Mouse (Mus musculus) intestine, embryonic 16.5 days (tissue): Measurements from ENCODE around the gene Tulp2. TPM values are rescaled to one million over a fixed set of nuclear protein-coding genes. Genes with fewer than 3 reads are reported as not detected.
"Not testable (repeated sequence)": the region's sequence is repeated elsewhere in the genome, so short reads cannot be mapped to it uniquely, and the experiment has no call there.

Experiments used
- ATAC-seq: fragments of 200-750 bp; cut with Nextera tagmentation; 2 replicates; pipeline ENCODE4 v1.8.0; 2017; ENCODE audit warnings: moderate TSS enrichment, moderate library complexity
- H3K27ac ChIP-seq: fragments of 300-500 bp; sonication (generic); 2 replicates; pipeline ENCODE4 v1.5.1; 2014; ENCODE audit warnings: mild to moderate bottlenecking, low read length
- H3K27me3 ChIP-seq: fragments of 300-500 bp; sonication (generic); replicated peaks from 2 replicates; pipeline ENCODE4 v1.6.1; 2014; ENCODE audit warnings: low read length, control low read depth, mixed read lengths; ENCODE audit not compliant: control insufficient read depth, insufficient read depth
- H3K36me3 ChIP-seq: fragments of 300-500 bp; sonication (generic); 2 replicates; pipeline ENCODE4 v1.6.1; 2014; ENCODE audit warnings: low read length, control low read depth; ENCODE audit not compliant: control insufficient read depth, insufficient read depth
- H3K4me1 ChIP-seq: fragments of 300-500 bp; sonication (generic); 2 replicates; pipeline ENCODE4 v1.6.1; 2014; ENCODE audit warnings: low read length, control low read depth, mixed read lengths; ENCODE audit not compliant: control insufficient read depth, insufficient read depth
- H3K4me2 ChIP-seq: fragments of 300-500 bp; sonication (generic); 2 replicates; pipeline ENCODE4 v1.6.1; 2014; ENCODE audit warnings: low read depth, low read length, control low read depth
- H3K4me3 ChIP-seq: fragments of 300-500 bp; sonication (generic); 2 replicates; pipeline ENCODE4 v1.5.1; 2014; ENCODE audit warnings: mild to moderate bottlenecking, low read length
- H3K9ac ChIP-seq: fragments of 300-500 bp; sonication (generic); 2 replicates; pipeline ENCODE4 v1.6.1; 2014; ENCODE audit warnings: low read depth, low read length
- H3K9me3 ChIP-seq: fragments of 300-500 bp; sonication (generic); 2 replicates; pipeline ENCODE4 v1.6.1; 2016; ENCODE audit warnings: low read length, control low read depth; ENCODE audit not compliant: control insufficient read depth
- WGBS: fragments of 180-500 bp; shearing (Covaris S2); extraction: QIAGEN DNeasy Blood & Tissue Kit; methylation state at CpG from one replicate; pipeline ENCODE4 v1.1.7; 2014; 5-methylcytosine and 5-hydroxymethylcytosine counted together
- polyA plus RNA-seq: library from polyadenylated mRNA; unstranded; fragments of >200 nt; fragmentation: Nextera tagmentation; extraction: Ambion mirVana; gene quantifications from 2 replicates; pipeline ENCODE4 v1.2.1, GENCODE M21; 2015

The Tulp2 gene
- polyA plus RNA-seq, 1 experiment from 2014 or later = 0.93 TPM

DNA sequence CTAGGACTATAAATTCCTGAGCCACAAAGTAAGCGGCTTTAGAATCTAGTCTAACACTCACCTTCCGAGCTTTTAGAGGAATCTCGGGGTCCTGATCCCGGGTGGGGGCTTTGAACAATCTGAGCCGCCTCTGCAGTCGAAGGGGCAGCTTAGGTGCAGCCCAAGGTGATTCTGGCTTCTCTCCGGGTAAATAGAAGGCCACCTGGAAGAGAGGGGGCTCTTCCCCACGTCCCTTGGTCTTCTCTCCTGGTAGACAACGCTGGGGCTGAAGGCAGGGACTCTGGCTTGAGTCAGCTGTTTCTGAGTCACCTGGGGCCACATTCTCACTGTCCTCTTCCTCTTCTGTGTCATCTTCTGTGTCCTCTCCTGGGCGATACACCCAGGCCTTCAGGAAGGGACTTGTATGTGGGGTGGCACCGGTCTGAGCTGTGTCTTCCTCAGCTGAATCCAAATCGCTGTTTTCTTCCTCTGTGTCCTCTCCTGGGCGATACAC lies 42.0 kb downstream of the Tulp2 start:
- no peak for ATAC-seq
- Histone ChIP-seq H3K9ac (peak overlapping the region; percentile 47; the same call in 1 of the 2 replicates), H3K27ac (no peak overlapping the region), H3K9me3 (no peaks in the 10 kb centered on the region), H3K27me3 (no peaks in the 10 kb centered on the region), H3K4me2 (no peak overlapping the region), H3K4me3 (peak overlapping the region; percentile 16), H3K4me1 (peaks cover 19% of the 10 kb centered on the region), H3K36me3 (no peaks in the 10 kb centered on the region)
- WGBS = 74% methylated on average over 12 of the region's 13 CpGs

DNA sequence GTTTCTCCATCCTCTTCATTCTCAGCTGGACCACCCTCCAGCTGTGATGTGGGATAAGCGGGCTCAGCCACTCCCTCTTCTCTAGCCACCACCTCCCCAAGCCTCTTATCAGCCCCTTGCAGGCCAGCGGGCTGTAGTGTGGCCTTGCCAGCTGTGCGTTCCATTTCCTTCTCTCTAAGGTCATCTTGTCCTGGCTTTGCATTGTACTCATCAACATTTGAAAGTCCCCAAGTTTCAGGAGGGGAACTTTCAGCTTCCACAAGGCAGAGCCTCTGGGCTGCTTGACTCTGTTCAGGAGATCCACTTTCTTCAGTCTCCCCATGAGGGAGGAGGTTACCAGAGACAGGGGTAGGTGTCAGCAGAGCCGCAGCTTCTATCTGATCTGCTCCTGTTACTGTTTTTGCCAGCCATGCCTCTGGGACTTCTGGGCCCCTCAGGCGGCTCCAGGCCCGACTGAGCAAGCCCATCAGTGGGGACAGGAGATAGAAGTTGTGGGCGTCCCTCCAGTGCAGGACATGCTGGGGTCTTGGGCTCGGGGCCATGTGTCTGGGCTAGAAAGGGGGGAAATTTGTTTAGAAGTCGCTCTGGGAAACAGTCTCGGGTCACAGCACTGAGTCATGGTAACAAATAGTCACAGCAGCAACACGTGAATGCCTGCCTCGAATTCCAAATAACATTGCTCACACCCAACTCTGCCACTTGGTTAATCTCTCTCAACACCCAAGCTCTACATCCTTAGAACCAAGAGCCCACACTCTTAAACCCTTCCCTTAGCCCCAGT lies 43.4 kb downstream of the Tulp2 start:
- no peaks in the 10 kb centered on the region for H3K36me3 ChIP-seq
- peak overlapping the region; percentile 97 for H3K9ac ChIP-seq
- H3K27me3 ChIP-seq = no peaks in the 10 kb centered on the region
- H3K4me3 ChIP-seq = peak overlapping the region; percentile 87
- WGBS = 25% methylated on average over 12 of the region's 12 CpGs
- no peak for ATAC-seq
- peak overlapping the region; percentile 93 for H3K4me2 ChIP-seq
- peak overlapping the region; percentile 95 for H3K27ac ChIP-seq
- H3K4me1 ChIP-seq = peaks cover 24% of the 10 kb centered on the region
- H3K9me3 ChIP-seq = no peaks in the 10 kb centered on the region

DNA sequence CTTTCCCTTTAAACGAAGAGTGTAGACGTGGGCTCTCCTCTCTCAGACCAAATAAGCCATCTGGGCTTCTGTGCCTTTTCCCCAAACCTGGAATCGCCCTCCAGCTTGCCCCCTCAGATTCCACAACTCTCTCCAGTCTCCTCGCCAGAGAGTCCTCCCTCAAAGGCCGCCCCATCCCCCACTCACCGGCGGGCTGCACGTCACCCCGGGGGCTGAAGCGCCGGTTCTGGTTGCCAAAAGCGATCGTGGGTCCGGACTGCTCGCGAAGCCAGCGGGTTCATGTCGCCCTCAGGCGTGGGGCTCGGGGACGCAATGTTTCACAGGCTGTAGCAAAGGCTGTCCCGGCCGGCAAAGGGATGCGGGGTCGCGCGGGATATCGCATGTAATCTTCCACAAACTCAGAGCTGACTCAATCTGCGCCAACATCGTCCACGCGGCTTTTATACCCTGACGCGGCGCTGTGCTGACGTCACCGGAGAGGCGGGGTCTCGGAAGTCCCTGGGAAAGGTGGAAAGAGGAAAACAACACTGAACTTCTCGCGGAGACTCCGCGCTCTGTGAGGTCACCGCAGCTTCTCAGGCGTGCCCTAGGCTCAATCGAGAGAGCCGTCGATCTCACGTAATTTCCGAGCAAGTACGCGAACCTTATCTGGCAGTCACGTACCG lies 44.3 kb downstream of the Tulp2 start, which contains the start of the genes Ppp1r15a and Plekha4:
TSS of gene Ppp1r15a (minus strand) at position 460 of the 665 bp plus-strand sequence.
TSS of gene Plekha4 (plus strand) at position 522 of the 665 bp plus-strand sequence.
- peak within 1 kb of the TSS; percentile 87 for H3K4me3 ChIP-seq
- H3K4me1 ChIP-seq = peaks cover 30% of the 10 kb centered on the region
- WGBS = under 1% methylated on average over 54 of the region's 54 CpGs
- H3K27me3 ChIP-seq = no peaks in the 10 kb centered on the region
- no peaks in the 10 kb centered on the region for H3K36me3 ChIP-seq
- H3K27ac ChIP-seq = peak within 1 kb of the TSS; percentile 95
- no peaks in the 10 kb centered on the region for H3K9me3 ChIP-seq
- ATAC-seq = peak; percentile 87
- H3K9ac ChIP-seq = peak within 1 kb of the TSS; percentile 97
- peak within 1 kb of the TSS; percentile 93 for H3K4me2 ChIP-seq

DNA sequence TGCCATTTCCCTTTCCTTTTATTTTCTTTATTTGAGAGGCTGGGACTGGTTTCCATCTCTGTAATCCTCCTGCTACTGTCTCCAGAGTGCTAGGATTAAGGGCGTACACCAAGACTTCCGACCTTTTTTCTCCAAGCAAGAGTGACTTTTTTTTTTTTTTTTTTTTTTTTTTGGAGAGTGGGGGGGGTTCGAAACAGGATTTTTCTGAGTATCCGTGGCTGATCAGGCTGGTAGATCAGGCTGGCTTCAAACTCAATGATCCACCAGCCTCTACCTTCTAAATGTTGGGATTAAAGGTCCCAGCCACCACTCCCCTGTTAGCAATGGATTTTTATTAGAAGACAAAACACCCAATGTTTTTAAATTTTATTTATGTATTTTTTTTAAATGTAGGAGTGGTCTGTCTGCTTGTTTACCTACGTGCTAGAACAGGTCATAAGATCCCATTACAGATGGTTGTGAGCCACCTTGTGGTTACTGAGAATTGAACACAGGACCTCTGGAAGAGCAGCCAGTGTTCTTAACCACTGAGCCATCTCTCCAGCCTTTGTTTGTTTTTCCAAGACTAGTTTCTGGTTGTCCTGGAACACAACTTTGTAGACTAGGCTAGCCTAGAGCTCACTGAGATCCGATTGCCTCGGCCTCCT lies 44.9 kb downstream of the Tulp2 start:
- Histone ChIP-seq H3K4me3 (peak overlapping the region; percentile 87), H3K4me1 (peaks cover 30% of the 10 kb centered on the region), H3K4me2 (peak overlapping the region; percentile 93), H3K9ac (peak overlapping the region; percentile 97), H3K9me3 (no peaks in the 10 kb centered on the region), H3K36me3 (no peaks in the 10 kb centered on the region), H3K27me3 (no peaks in the 10 kb centered on the region), H3K27ac (peak overlapping the region; percentile 95)
- WGBS = 22% methylated on average over 7 of the region's 7 CpGs
- peak; percentile 17; the same call in 1 of the 2 replicates for ATAC-seq

DNA sequence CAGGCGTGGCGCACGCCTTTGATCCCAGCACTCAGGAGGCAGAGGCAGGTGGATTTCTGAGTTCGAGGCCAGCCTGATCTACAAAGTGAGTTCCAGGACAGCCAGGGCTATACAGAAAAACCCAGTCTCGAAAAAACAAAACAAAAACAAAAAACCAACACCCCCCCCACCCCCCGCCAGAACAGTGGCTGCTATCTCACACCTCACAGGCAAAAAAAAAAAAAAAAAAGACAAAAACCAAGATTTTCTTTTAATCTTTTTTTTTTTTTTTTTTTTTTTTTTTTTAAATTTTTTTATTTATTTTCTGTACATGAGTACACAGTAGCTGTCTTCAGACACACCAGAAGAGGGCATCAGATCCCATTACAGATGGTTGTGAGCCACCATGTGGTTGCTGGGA lies 45.5 kb downstream of the Tulp2 start:
- H3K4me3 ChIP-seq, ATAC-seq, H3K9ac ChIP-seq, H3K27me3 ChIP-seq, H3K9me3 ChIP-seq, H3K36me3 ChIP-seq, H3K4me2 ChIP-seq: not testable (repeated sequence)
- 89% methylated on average over 6 of the region's 6 CpGs for WGBS
- Histone ChIP-seq H3K4me1 (peaks cover 30% of the 10 kb centered on the region), H3K27ac (0 out of 2 replicates have a peak overlapping the region, but pooled peaks have one; percentile 3)

DNA sequence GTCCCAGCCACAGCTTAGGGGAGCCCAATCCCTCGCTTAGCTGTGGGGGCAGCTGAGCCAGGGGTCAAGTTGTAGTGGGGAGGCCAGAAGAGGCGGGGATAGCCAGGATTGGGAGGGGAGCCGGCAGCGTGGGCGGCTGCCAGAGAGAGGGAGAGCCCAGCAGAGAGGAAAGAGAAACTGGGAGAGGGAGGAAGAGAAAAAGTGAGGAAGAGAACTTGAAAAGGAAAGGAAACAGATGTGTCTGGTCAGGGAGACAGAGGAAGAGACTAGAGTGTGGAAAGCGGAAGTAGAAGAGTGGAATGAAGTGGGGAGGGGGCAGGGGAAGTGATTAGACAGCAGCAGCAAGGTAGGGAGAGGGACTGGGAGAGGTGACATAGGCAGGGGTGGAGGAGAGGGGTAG lies 47.8 kb downstream of the Tulp2 start:
- 21% methylated on average over 6 of the region's 6 CpGs for WGBS
- no peak overlapping the region; the same call in 1 of the 2 replicates for H3K4me2 ChIP-seq
- H3K27me3 ChIP-seq = no peaks in the 10 kb centered on the region
- no peak overlapping the region for H3K4me3 ChIP-seq
- no peaks in the 10 kb centered on the region for H3K36me3 ChIP-seq
- no peak for ATAC-seq
- peak overlapping the region; percentile 55 for H3K9ac ChIP-seq
- no peak overlapping the region; the same call in 1 of the 2 replicates for H3K27ac ChIP-seq
- no peaks in the 10 kb centered on the region for H3K9me3 ChIP-seq
- H3K4me1 ChIP-seq = peaks cover 21% of the 10 kb centered on the region

DNA sequence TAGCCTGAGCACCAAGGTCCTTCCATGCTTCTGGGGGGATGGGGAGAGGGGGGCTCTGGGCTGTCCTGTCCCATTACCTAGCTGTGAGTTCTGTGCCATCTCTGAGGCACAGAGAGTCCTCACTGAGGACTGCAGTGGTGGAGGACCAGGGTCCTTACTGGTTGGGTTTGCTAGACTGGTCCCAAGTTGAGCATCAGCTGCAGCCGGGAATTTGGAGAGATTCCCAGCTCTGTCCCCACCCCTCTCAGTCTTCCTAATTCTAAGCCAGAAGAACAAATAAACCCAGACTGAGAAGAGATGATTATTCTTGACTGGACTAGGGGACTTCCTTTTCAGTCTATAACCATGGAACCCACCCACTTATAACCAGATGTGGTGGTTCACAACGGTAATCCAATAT lies 49.0 kb downstream of the Tulp2 start:
- H3K36me3 ChIP-seq = no peaks in the 10 kb centered on the region
- H3K4me3 ChIP-seq = no peak overlapping the region
- ATAC-seq = no peak
- peaks cover 11% of the 10 kb centered on the region; the same call in 1 of the 2 replicates for H3K4me1 ChIP-seq
- peak overlapping the region; percentile 29; the same call in 1 of the 2 replicates for H3K9ac ChIP-seq
- WGBS = 51% methylated on average over 2 of the region's 2 CpGs
- H3K27ac ChIP-seq = no peak overlapping the region; the same call in 1 of the 2 replicates
- H3K9me3 ChIP-seq = no peaks in the 10 kb centered on the region
- no peaks in the 10 kb centered on the region for H3K27me3 ChIP-seq
- H3K4me2 ChIP-seq = no peak overlapping the region

DNA sequence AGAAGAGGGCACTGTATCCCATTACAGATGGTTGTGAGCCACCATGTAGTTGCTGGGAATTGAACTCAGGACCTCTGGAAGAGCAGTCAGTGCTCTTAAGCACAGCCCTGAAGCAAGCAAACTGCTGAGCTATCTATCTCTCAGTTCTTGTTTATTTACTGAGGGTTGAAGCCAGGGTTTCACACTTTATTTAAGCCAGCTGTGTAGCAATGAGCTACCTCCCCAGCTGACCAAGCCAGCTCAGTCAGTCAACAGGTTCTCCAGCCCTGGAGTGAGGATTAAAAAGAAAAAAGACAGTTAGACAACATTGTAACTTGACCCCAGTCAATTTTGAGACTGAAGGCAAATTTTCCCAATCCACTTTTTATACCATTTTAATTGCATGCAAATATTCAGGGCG lies 54.0 kb downstream of the Tulp2 start:
- Histone ChIP-seq H3K36me3 (no peaks in the 10 kb centered on the region), H3K27ac (no peak overlapping the region), H3K9ac (no peak overlapping the region), H3K27me3 (no peaks in the 10 kb centered on the region), H3K4me2 (no peak overlapping the region), H3K9me3 (no peaks in the 10 kb centered on the region), H3K4me3 (no peak overlapping the region), H3K4me1 (peaks cover 6% of the 10 kb centered on the region)
- WGBS = 81% methylated on average over 1 of the region's 1 CpGs
- ATAC-seq = no peak

DNA sequence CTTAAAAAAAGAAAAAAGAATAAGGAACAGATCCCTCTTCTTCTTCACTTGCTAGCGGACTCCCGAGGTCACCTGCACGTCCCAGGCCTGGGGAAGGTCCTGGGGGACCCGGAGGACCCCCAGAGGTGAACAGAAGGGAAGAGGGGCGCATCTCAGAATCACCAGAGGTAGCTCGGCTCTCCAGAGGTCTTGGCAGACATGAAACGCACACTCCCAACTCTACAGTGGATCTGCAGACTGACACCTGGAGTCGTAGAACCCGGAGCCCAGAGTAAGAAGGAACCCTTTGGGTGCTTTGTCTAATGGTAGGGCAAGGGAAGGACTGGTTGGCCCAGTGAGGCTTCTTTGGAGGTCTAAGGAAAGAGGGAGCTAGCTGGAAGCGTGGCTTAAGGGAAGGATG lies 55.9 kb downstream of the Tulp2 start:
- WGBS = 81% methylated on average over 10 of the region's 10 CpGs
- Histone ChIP-seq H3K27me3 (no peaks in the 10 kb centered on the region), H3K9me3 (no peaks in the 10 kb centered on the region), H3K27ac (no peak overlapping the region), H3K9ac (peak overlapping the region; percentile 71), H3K4me3 (peak overlapping the region; percentile 60), H3K4me2 (peak overlapping the region; percentile 83), H3K4me1 (peaks cover 6% of the 10 kb centered on the region), H3K36me3 (no peaks in the 10 kb centered on the region)
- ATAC-seq = no peak
